Mouse (Mus musculus) C2C12 (cell line): Measurements from ENCODE around the gene Gm8994.

Experiments used
- CEBPB ChIP-seq: IDR thresholded peaks from one replicate; pipeline ENCODE4 v1.6.1; 2011; ENCODE audit warnings: low read depth, mild to moderate bottlenecking, control low read depth, moderate library complexity
- CTCF ChIP-seq: IDR thresholded peaks from one replicate; pipeline ENCODE4 v1.5.1; 2011; ENCODE audit not compliant: control insufficient read depth, insufficient read depth, insufficient read length
- FOSL1 ChIP-seq: IDR thresholded peaks from one replicate; pipeline ENCODE4 v1.8.0; 2011; ENCODE audit warnings: mild to moderate bottlenecking, low read length; ENCODE audit not compliant: poor library complexity, insufficient read depth, severe bottlenecking
- MAX ChIP-seq: IDR thresholded peaks from one replicate; pipeline ENCODE4 v1.6.1; 2011; ENCODE audit warnings: mild to moderate bottlenecking, control low read depth
- MYOD1 ChIP-seq: IDR thresholded peaks from one replicate; pipeline ENCODE4 v1.6.1; 2011; ENCODE audit warnings: low read depth; ENCODE audit not compliant: control insufficient read depth, insufficient read length
- MYOG ChIP-seq: IDR thresholded peaks from one replicate; pipeline ENCODE4 v1.6.1; 2011; ENCODE audit not compliant: control insufficient read depth, insufficient read length; ENCODE audit errors: extremely low read depth
- USF1 ChIP-seq: IDR thresholded peaks from one replicate; pipeline ENCODE4 v1.6.1; 2011; ENCODE audit warnings: low read depth, mild to moderate bottlenecking, control low read depth, moderate library complexity

- TF ChIP-seq MAX (no peak), CTCF (no peak), MYOD1 (no peak), USF1 (no peak), MYOG (no peak), FOSL1 (no peak), CEBPB (no peak)
Observed at GRCm38 (mm10) chr6:136376097-136376496, 48.8 kb downstream of the Gm8994 start.
